Mouse (Mus musculus) B cell, adult 62 days (primary cell): ENCODE data around the gene Olfr120. TPM values are rescaled to one million over a fixed set of nuclear protein-coding genes. Genes with fewer than 3 reads are reported as not detected.

Experiments used
- total RNA-seq: library from RNA; stranded (reverse); gene quantifications from 4 replicates; pipeline ENCODE4 v1.2.4, GENCODE M21; 2023

Olfr120 gene
- not detected in 4 replicates for total RNA-seq

DNA sequence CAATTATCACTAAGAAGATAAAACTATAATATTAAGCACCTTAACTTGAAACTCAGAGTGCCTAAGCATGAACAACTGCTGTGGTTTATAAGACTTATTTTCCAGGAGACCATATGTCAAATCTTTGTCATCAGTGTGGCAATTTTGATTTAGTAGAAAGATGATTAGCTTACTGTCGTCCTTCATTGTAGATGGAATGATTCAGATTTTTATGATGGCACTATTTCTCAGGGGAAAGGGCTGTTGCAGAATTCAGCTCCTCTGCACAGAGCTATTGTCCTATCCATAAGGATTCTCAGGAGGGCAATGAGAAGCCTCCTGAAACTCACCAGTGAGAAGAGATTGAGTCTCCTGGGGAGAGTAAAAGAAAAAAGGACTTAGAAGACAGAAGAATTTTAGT lies at the start of gene Olfr120:
Olfr120 (plus strand) TSS at position 301 of the 400 bp plus-strand sequence.

DNA sequence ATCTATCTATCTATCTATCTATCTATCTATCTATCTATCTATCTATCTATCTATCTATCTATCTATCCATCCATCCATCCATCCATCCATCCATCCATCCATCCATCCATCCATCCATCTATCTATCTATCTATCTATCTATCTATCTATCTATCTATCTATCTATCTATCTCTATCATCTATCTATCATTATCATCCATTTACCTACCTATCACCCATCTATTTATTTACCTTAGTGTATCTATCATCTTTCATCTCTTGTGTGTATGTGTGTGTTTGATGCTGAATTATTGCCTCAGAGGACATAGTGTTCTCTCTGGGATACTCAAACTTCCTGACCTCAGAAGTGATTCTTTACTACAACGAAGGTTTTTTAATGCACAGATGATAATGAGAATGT lies 25.3 kb upstream of the Olfr120 start, which contains the start of gene Olfr119:
Olfr119 (plus strand) TSS at position 301 of the 400 bp plus-strand sequence.

DNA sequence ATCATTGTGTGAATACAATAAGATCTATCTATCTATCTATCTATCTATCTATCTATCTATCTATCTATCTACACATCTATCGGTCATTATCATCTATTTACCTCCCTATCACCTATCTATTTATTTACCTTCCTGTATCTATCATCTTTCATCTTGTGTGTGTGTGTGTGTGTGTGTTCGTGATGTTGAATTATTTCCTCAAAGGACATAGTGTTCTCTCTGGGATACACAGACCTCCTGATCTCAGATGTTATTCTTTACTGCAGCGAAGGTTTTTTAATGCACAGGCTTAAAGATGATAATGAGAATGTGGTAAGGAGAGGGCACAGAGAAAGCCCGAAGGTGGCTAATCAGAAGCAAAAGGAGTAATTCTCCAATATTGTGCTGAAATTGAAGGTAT lies 46.7 kb downstream of the Olfr120 start, which contains the start of gene Olfr122:
Olfr122 (plus strand) TSS at position 301 of the 400 bp plus-strand sequence.

Other genes starting within 250 kb of the Olfr120 start
- gene H2-M2, start 238.3 kb upstream of the Olfr120 start, total RNA-seq, result not detected in 4 replicates
- gene Olfr110, start 229.3 kb upstream of the Olfr120 start, total RNA-seq, result not detected in 4 replicates
- not detected in 4 replicates for gene Olfr111, start 213.8 kb upstream of the Olfr120 start, total RNA-seq
- not detected in 4 replicates for gene Olfr112, start 152.4 kb upstream of the Olfr120 start, total RNA-seq
- gene Olfr113, start 144.1 kb upstream of the Olfr120 start, total RNA-seq, result not detected in 4 replicates
- gene Olfr114, start 129.1 kb upstream of the Olfr120 start, total RNA-seq, result not detected in 4 replicates
- not detected in 4 replicates for gene Olfr115, start 94.7 kb upstream of the Olfr120 start, total RNA-seq
- not detected in 4 replicates for gene Olfr116, start 94.6 kb upstream of the Olfr120 start, total RNA-seq
- not detected in 4 replicates for gene Olfr117, start 58.0 kb upstream of the Olfr120 start, total RNA-seq
- not detected in 4 replicates for gene Olfr118, start 54.8 kb upstream of the Olfr120 start, total RNA-seq
- not detected in 4 replicates for gene Olfr119, start 25.2 kb upstream of the Olfr120 start, total RNA-seq
- not detected in 4 replicates for gene Olfr121, start 27.0 kb downstream of the Olfr120 start, total RNA-seq
- gene Olfr122, start 46.8 kb downstream of the Olfr120 start, total RNA-seq, result not detected in 4 replicates
- gene Olfr123, start 71.7 kb downstream of the Olfr120 start, total RNA-seq, result not detected in 4 replicates
- gene Olfr124, start 78.1 kb downstream of the Olfr120 start, total RNA-seq, result not detected in 4 replicates
- not detected in 4 replicates for gene Olfr125, start 111.1 kb downstream of the Olfr120 start, total RNA-seq
- gene Olfr126, start 125.7 kb downstream of the Olfr120 start, total RNA-seq, result not detected in 4 replicates
- not detected in 4 replicates for gene Olfr127, start 178.6 kb downstream of the Olfr120 start, total RNA-seq
- gene Olfr128, start 198.7 kb downstream of the Olfr120 start, total RNA-seq, result not detected in 4 replicates
- gene Olfr761, start 231.3 kb downstream of the Olfr120 start, total RNA-seq, result not detected in 4 replicates